Mouse (Mus musculus) mouse embryonic stem cell (cell line): ENCODE data around the gene Eaf1.

Experiments used
- in situ Hi-C, 2 experiments: fragments of 300-500 bp; cut with MboI; formaldehyde crosslinking; loops; 1 replicate in 1 of 2; 3 replicates in 1 of 2; pipeline ENCODE4 v1.14.3; 2019 to 2020; ENCODE audit warnings: low sequenced_read_pairs in 2 of 2, low pct_unique_long_range_greater_than_20kb in 1 of 2, mixed read lengths in 1 of 2; ENCODE audit not compliant: unreplicated experiment in 1 of 2

Eaf1 gene

GRCm38 (mm10) chr14:31499526-31499925, 5.3 kb downstream of the Eaf1 start:
- in situ Hi-C loops = no loop called here

- in situ Hi-C loops = no loop called here
Measured at GRCm38 (mm10) chr14:31503406-31503805, 9.2 kb downstream of the Eaf1 start.

GRCm38 (mm10) chr14:31506456-31506855, 12.3 kb downstream of the Eaf1 start:
- in situ Hi-C loops = no loop called here

- in situ Hi-C loops = no loop called here
Measured at GRCm38 (mm10) chr14:31509911-31510310, 15.7 kb downstream of the Eaf1 start.

- in situ Hi-C loops = no loop called here
Measured at GRCm38 (mm10) chr14:31510322-31510721, 16.1 kb downstream of the Eaf1 start.

- in situ Hi-C loops = no loop called here
Measured at GRCm38 (mm10) chr14:31515895-31516294, 21.7 kb downstream of the Eaf1 start.

- in situ Hi-C loops = no loop called here
Measured at GRCm38 (mm10) chr14:31519165-31519564, 25.0 kb downstream of the Eaf1 start.

GRCm38 (mm10) chr14:31521318-31521717, 27.1 kb downstream of the Eaf1 start:
- in situ Hi-C loops = no loop called here

- in situ Hi-C loops = no loop called here
Measured at GRCm38 (mm10) chr14:31525040-31525810, 31.0 kb downstream of the Eaf1 start.

- in situ Hi-C loops = no loop called here
Measured at GRCm38 (mm10) chr14:31530847-31531246, 36.6 kb downstream of the Eaf1 start.

GRCm38 (mm10) chr14:31531506-31532148, 37.4 kb downstream of the Eaf1 start:
- in situ Hi-C loops = no loop called here

- in situ Hi-C loops = no loop called here
Measured at GRCm38 (mm10) chr14:31532656-31533055, 38.5 kb downstream of the Eaf1 start.

GRCm38 (mm10) chr14:31537298-31537697, 43.1 kb downstream of the Eaf1 start:
- in situ Hi-C loops = no loop called here

- in situ Hi-C loops = no loop called here
Measured at GRCm38 (mm10) chr14:31543885-31544442, 49.8 kb downstream of the Eaf1 start.

GRCm38 (mm10) chr14:31555021-31555420, 60.8 kb downstream of the Eaf1 start:
- in situ Hi-C loops = no loop called here

GRCm38 (mm10) chr14:31555963-31556434, 61.8 kb downstream of the Eaf1 start:
- in situ Hi-C loops = no loop called here

- in situ Hi-C loops = no loop called here
Measured at GRCm38 (mm10) chr14:31556526-31557260, 62.5 kb downstream of the Eaf1 start.

GRCm38 (mm10) chr14:31557273-31557672, 63.1 kb downstream of the Eaf1 start:
- in situ Hi-C loops = no loop called here

GRCm38 (mm10) chr14:31557784-31558183, 63.6 kb downstream of the Eaf1 start:
- in situ Hi-C loops = no loop called here
